Mouse (Mus musculus) erythroblast, embryonic 14.5 days (primary cell): ENCODE measurements around the gene Lama5. TPM values are rescaled to one million over a fixed set of nuclear protein-coding genes. Genes with fewer than 3 reads are reported as not detected.

Source experiments
- H3K27me3 ChIP-seq: 2 replicates; pipeline ENCODE4 v1.6.1; 2012; ENCODE audit warnings: inconsistent platforms; ENCODE audit not compliant: control insufficient read depth
- H3K36me3 ChIP-seq: 2 replicates; pipeline ENCODE4 v1.6.1; 2012; ENCODE audit warnings: mild to moderate bottlenecking, inconsistent platforms; ENCODE audit not compliant: control insufficient read depth
- H3K4me1 ChIP-seq: 2 replicates; pipeline ENCODE4 v1.6.1; 2012; ENCODE audit warnings: inconsistent platforms; ENCODE audit not compliant: control insufficient read depth
- H3K4me3 ChIP-seq: replicated peaks from 2 replicates; pipeline ENCODE3; 2012; ENCODE audit warnings: moderate library complexity, mild to moderate bottlenecking, inconsistent platforms
- H3K9me3 ChIP-seq: 2 replicates; pipeline ENCODE4 v1.6.1; 2012; ENCODE audit warnings: low read length, inconsistent platforms, mixed read lengths; ENCODE audit not compliant: control insufficient read depth
- GATA1 ChIP-seq: IDR thresholded peaks from 2 replicates; pipeline ENCODE4 v1.6.1; 2012; ENCODE audit warnings: low read length, inconsistent platforms, mixed read lengths
- TAL1 ChIP-seq: IDR thresholded peaks from 3 replicates; pipeline ENCODE4 v1.6.1; 2012; ENCODE audit warnings: low read length, inconsistent platforms, mixed read lengths
- polyA plus RNA-seq: library from polyadenylated mRNA; stranded (reverse); fragments of >175 nt; gene quantifications from 2 replicates; pipeline ENCODE4 v1.2.3, GENCODE M21; 2012

Lama5 gene
- 0.08 and 0.14 TPM in 2 replicates for polyA plus RNA-seq

- no peak for TF ChIP-seq GATA1
- TF ChIP-seq TAL1: no peak
- Histone ChIP-seq H3K9me3 (no peaks in the 10 kb centered on the region; the same call in 1 of the 2 replicates), H3K4me1 (peaks cover 20% of the 10 kb centered on the region), H3K27me3 (peaks cover 64% of the 10 kb centered on the region), H3K36me3 (no peaks in the 10 kb centered on the region), H3K4me3 (peak within 1 kb of the TSS; percentile 52)
These were observed at the start of gene Lama5 for GRCm38 (mm10) chr2:180225762-180226378. Gene Lama5 (minus strand): TSS chr2:180225859.

- TF ChIP-seq GATA1: no peak
- TF ChIP-seq TAL1: no peak
- H3K27me3 ChIP-seq: peaks cover 4% of the 10 kb centered on the region
- peaks cover 70% of the 10 kb centered on the region for H3K4me1 ChIP-seq
- no peaks in the 10 kb centered on the region for H3K9me3 ChIP-seq
- peaks cover 26% of the 10 kb centered on the region for H3K36me3 ChIP-seq
- no peak overlapping the region for H3K4me3 ChIP-seq
These were observed 48.9 kb upstream of the Lama5 start for GRCm38 (mm10) chr2:180274523-180274922.

- H3K36me3 ChIP-seq: peaks cover 35% of the 10 kb centered on the region
- H3K4me3 ChIP-seq: peak within 1 kb of the TSS; percentile 67
- peaks cover 70% of the 10 kb centered on the region for H3K4me1 ChIP-seq
- H3K27me3 ChIP-seq: peaks cover 4% of the 10 kb centered on the region
- H3K9me3 ChIP-seq: no peaks in the 10 kb centered on the region
- peak; percentile 85 for TF ChIP-seq GATA1
- TF ChIP-seq TAL1: no peak
These were observed 48.0 kb upstream of the Lama5 start, which contains the start of gene Cables2 for GRCm38 (mm10) chr2:180273394-180274244. Gene Cables2 (minus strand): TSS chr2:180273496.

DNA sequence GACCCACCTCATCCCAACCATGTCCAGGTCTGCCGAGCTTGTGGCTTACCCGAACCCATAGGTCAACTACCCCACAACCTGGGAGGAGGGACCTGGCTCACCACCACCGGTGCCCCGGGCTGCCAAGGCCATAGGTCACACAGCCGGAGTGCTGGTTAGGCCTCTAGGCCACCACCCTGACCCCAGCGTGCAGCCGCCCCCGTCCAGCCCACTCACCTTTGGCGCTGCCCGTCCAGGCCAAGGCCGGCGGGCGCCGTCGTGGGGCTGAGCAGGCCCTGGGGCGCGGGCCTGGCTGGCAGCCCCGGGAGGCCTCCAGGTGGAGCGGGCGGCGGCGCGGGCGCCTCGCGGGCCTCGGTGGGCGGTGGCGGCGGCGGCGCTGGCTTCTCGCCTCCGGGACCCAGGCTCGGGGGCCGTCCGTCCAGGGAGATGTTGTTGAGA lies 47.2 kb upstream of the Lama5 start:
- H3K9me3 ChIP-seq: no peaks in the 10 kb centered on the region
- peaks cover 4% of the 10 kb centered on the region for H3K27me3 ChIP-seq
- H3K36me3 ChIP-seq: peaks cover 42% of the 10 kb centered on the region
- H3K4me3 ChIP-seq: peak overlapping the region; percentile 67
- H3K4me1 ChIP-seq: peaks cover 69% of the 10 kb centered on the region
- TF ChIP-seq TAL1 (no peak), GATA1 (no peak)

DNA sequence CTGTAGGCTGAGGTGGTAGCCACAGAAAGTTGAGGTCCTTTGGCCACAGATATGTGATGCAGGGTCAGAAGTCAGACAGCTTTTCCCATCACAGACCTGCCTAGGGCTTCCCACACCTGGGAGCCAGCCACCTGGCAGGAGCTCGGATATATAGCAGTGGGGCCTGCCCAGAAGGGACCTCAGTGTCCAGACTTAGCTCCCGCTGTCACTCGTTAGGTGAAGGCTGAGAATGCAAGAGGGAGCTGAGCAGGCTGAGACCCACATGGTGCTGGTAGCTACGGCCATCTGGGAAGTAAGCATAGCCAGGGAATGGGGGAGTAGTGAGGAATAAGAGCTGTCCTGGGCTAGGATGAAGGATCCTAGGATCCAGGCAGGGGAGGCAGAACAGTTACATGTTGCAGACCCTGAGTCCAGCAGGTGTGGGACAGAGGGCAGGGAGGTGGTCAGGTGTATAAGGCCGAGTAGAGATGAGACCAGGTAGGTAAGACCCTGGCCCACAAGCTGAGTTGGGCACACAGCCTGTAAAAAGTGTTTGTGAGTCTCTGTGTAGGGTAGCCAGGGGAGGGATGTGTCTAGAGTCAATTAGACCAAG lies 46.2 kb upstream of the Lama5 start:
- no peaks in the 10 kb centered on the region for H3K9me3 ChIP-seq
- H3K27me3 ChIP-seq: peaks cover 4% of the 10 kb centered on the region
- H3K36me3 ChIP-seq: peaks cover 52% of the 10 kb centered on the region
- TF ChIP-seq TAL1 (no peak), GATA1 (no peak)
- H3K4me1 ChIP-seq: peaks cover 59% of the 10 kb centered on the region
- H3K4me3 ChIP-seq: peak overlapping the region; percentile 67

DNA sequence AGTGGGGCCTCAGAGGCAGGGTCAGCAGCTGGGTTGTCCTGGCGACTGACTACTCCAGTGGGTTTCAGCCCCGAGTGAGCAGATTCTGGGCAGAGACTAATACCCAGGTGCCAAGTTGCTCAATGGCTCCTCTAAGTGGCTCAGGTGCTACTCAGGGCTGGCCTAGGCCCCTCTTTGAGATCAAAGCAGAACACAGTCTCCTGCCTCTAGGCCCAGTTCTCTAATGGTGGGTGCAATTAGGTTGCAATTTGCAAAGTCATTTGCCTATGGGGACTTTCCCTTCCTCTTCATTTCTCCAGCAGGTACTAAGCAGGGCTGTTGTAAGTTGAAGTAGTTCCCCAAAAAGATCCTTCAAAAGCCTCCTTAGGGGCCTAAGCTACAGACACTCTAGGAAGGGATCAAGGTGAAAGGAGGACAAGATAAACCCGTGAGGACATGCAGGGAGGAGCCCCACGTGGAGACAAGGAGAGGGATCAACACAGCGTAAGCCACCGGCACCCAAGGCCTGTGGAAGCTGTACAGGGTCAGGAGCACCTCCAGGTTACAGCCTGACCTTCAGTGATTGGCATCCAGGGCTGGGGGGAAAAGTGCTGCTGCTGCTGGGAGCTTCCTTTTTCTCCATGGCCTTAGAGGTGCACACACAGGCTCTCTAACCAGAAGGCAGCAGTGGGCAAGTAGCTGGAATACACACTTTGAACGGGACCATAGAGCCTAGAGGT lies 45.0 kb upstream of the Lama5 start:
- H3K36me3 ChIP-seq: peaks cover 62% of the 10 kb centered on the region
- no peaks in the 10 kb centered on the region for H3K9me3 ChIP-seq
- H3K4me1 ChIP-seq: peaks cover 47% of the 10 kb centered on the region
- TF ChIP-seq TAL1 (no peak), GATA1 (no peak)
- H3K27me3 ChIP-seq: peaks cover 4% of the 10 kb centered on the region
- no peak overlapping the region for H3K4me3 ChIP-seq

- TF ChIP-seq GATA1 (no peak), TAL1 (no peak)
These were observed 43.7 kb upstream of the Lama5 start for GRCm38 (mm10) chr2:180269329-180269728.

DNA sequence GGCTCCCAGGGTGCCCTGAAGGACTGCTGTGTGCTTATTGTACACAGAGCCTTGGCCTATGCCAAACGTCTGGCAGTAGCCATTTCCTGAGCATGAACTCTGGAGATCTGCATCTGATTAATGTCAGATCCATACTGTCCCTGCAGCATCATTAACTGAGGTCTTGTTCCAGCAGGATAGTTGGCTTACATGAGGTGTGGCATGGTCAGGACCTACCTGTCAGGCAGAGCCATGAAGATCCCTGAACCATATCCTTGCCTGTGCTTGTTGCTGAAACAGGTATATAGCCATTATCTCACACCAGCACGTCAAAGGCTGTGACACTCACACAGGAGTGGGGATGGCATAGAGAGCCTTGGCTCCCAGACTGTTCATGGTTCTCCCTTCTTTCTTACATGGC lies 42.3 kb upstream of the Lama5 start:
- Histone ChIP-seq H3K4me1 (peaks cover 27% of the 10 kb centered on the region), H3K36me3 (peaks cover 84% of the 10 kb centered on the region), H3K9me3 (no peaks in the 10 kb centered on the region), H3K4me3 (no peak overlapping the region), H3K27me3 (no peaks in the 10 kb centered on the region)
- TF ChIP-seq GATA1 (no peak), TAL1 (no peak)

More at GRCm38 (mm10) chr2:180269329-180269728, 43.7 kb upstream of the Lama5 start:
- Histone ChIP-seq H3K9me3 (no peaks in the 10 kb centered on the region), H3K27me3 (no peaks in the 10 kb centered on the region), H3K36me3 (peaks cover 70% of the 10 kb centered on the region), H3K4me1 (peaks cover 36% of the 10 kb centered on the region), H3K4me3 (no peak overlapping the region)

- Histone ChIP-seq H3K9me3 (no peaks in the 10 kb centered on the region), H3K36me3 (peaks cover 92% of the 10 kb centered on the region), H3K27me3 (no peaks in the 10 kb centered on the region), H3K4me3 (no peak overlapping the region), H3K4me1 (peaks cover 13% of the 10 kb centered on the region)
- TF ChIP-seq GATA1: no peak
- no peak for TF ChIP-seq TAL1
These were observed 37.2 kb upstream of the Lama5 start for GRCm38 (mm10) chr2:180262891-180263290.
